Mouse (Mus musculus): ENCODE measurements around the gene Gm12830. TPM values are rescaled to one million over a fixed set of nuclear protein-coding genes. Genes with fewer than 3 reads are reported as not detected.

The Gm12830 gene
- polyA plus RNA-seq (2012; ENCODE audit: insufficient read depth, insufficient read length, missing spikeins): not detected in 2 replicates

GRCm38 (mm10) chr4:114821567-114822192, at the start of gene Gm12830:
Gm12830 (plus strand) TSS chr4:114821722.
- Histone ChIP-seq H3K4me1 (ENCODE audit: control insufficient read depth, insufficient read depth, insufficient read length, low read length) (no peaks in the 10 kb centered on the region), H3K4me3 (ENCODE audit: insufficient read depth, low read depth, low read length) (peak within 1 kb of the TSS; percentile 59), H3K27ac (replicated peaks; ENCODE audit: low read depth, low read length) (no peak within 1 kb of the TSS)

- Histone ChIP-seq H3K27ac (replicated peaks; ENCODE audit: low read depth, low read length) (no peak overlapping the region), H3K4me1 (ENCODE audit: control insufficient read depth, insufficient read depth, insufficient read length, low read length) (no peaks in the 10 kb centered on the region), H3K4me3 (ENCODE audit: insufficient read depth, low read depth, low read length) (no peak overlapping the region)
Observed at GRCm38 (mm10) chr4:114773316-114773715, 48.2 kb upstream of the Gm12830 start.

GRCm38 (mm10) chr4:114777625-114778202, 43.8 kb upstream of the Gm12830 start:
- Histone ChIP-seq H3K4me1 (ENCODE audit: control insufficient read depth, insufficient read depth, insufficient read length, low read length) (no peaks in the 10 kb centered on the region), H3K27ac (replicated peaks; ENCODE audit: low read depth, low read length) (no peak overlapping the region), H3K4me3 (ENCODE audit: insufficient read depth, low read depth, low read length) (no peak overlapping the region)

GRCm38 (mm10) chr4:114778716-114779474, 42.6 kb upstream of the Gm12830 start:
- H3K4me3 ChIP-seq (ENCODE audit: insufficient read depth, low read depth, low read length): no peak overlapping the region
- no peaks in the 10 kb centered on the region for H3K4me1 ChIP-seq (ENCODE audit: control insufficient read depth, insufficient read depth, insufficient read length, low read length)
- H3K27ac ChIP-seq (replicated peaks; ENCODE audit: low read depth, low read length): no peak overlapping the region

GRCm38 (mm10) chr4:114779475-114779757, 42.1 kb upstream of the Gm12830 start:
- no peak overlapping the region for H3K4me3 ChIP-seq (ENCODE audit: insufficient read depth, low read depth, low read length)
- H3K27ac ChIP-seq (replicated peaks; ENCODE audit: low read depth, low read length): no peak overlapping the region
- H3K4me1 ChIP-seq (ENCODE audit: control insufficient read depth, insufficient read depth, insufficient read length, low read length): no peaks in the 10 kb centered on the region

- no peak overlapping the region for H3K27ac ChIP-seq (replicated peaks; ENCODE audit: low read depth, low read length)
- H3K4me1 ChIP-seq (ENCODE audit: control insufficient read depth, insufficient read depth, insufficient read length, low read length): no peaks in the 10 kb centered on the region
- no peak overlapping the region for H3K4me3 ChIP-seq (ENCODE audit: insufficient read depth, low read depth, low read length)
Observed at GRCm38 (mm10) chr4:114779758-114780546, 41.6 kb upstream of the Gm12830 start.

- no peak overlapping the region for H3K4me3 ChIP-seq (ENCODE audit: insufficient read depth, low read depth, low read length)
- H3K4me1 ChIP-seq (ENCODE audit: control insufficient read depth, insufficient read depth, insufficient read length, low read length): no peaks in the 10 kb centered on the region
- no peak overlapping the region for H3K27ac ChIP-seq (replicated peaks; ENCODE audit: low read depth, low read length)
Observed at GRCm38 (mm10) chr4:114782851-114783250, 38.7 kb upstream of the Gm12830 start.

- Histone ChIP-seq H3K27ac (replicated peaks; ENCODE audit: low read depth, low read length) (no peak overlapping the region), H3K4me1 (ENCODE audit: control insufficient read depth, insufficient read depth, insufficient read length, low read length) (no peaks in the 10 kb centered on the region), H3K4me3 (ENCODE audit: insufficient read depth, low read depth, low read length) (no peak overlapping the region)
Observed at GRCm38 (mm10) chr4:114784735-114785134, 36.8 kb upstream of the Gm12830 start.

- Histone ChIP-seq H3K27ac (replicated peaks; ENCODE audit: low read depth, low read length) (no peak overlapping the region), H3K4me1 (ENCODE audit: control insufficient read depth, insufficient read depth, insufficient read length, low read length) (no peaks in the 10 kb centered on the region), H3K4me3 (ENCODE audit: insufficient read depth, low read depth, low read length) (no peak overlapping the region)
Observed at GRCm38 (mm10) chr4:114788856-114789255, 32.7 kb upstream of the Gm12830 start.

GRCm38 (mm10) chr4:114791650-114792049, 29.9 kb upstream of the Gm12830 start:
- no peak overlapping the region for H3K4me3 ChIP-seq (ENCODE audit: insufficient read depth, low read depth, low read length)
- no peaks in the 10 kb centered on the region for H3K4me1 ChIP-seq (ENCODE audit: control insufficient read depth, insufficient read depth, insufficient read length, low read length)
- H3K27ac ChIP-seq (replicated peaks; ENCODE audit: low read depth, low read length): no peak overlapping the region

GRCm38 (mm10) chr4:114793836-114794235, 27.7 kb upstream of the Gm12830 start:
- Histone ChIP-seq H3K27ac (replicated peaks; ENCODE audit: low read depth, low read length) (no peak overlapping the region), H3K4me1 (ENCODE audit: control insufficient read depth, insufficient read depth, insufficient read length, low read length) (no peaks in the 10 kb centered on the region), H3K4me3 (ENCODE audit: insufficient read depth, low read depth, low read length) (no peak overlapping the region)

- Histone ChIP-seq H3K27ac (replicated peaks; ENCODE audit: low read depth, low read length) (no peak overlapping the region), H3K4me3 (ENCODE audit: insufficient read depth, low read depth, low read length) (no peak overlapping the region), H3K4me1 (ENCODE audit: control insufficient read depth, insufficient read depth, insufficient read length, low read length) (no peaks in the 10 kb centered on the region)
Observed at GRCm38 (mm10) chr4:114797254-114797914, 24.1 kb upstream of the Gm12830 start.

- Histone ChIP-seq H3K4me3 (ENCODE audit: insufficient read depth, low read depth, low read length) (no peak overlapping the region), H3K4me1 (ENCODE audit: control insufficient read depth, insufficient read depth, insufficient read length, low read length) (no peaks in the 10 kb centered on the region), H3K27ac (replicated peaks; ENCODE audit: low read depth, low read length) (no peak overlapping the region)
Observed at GRCm38 (mm10) chr4:114798041-114798624, 23.4 kb upstream of the Gm12830 start.

GRCm38 (mm10) chr4:114804096-114804495, 17.4 kb upstream of the Gm12830 start:
- H3K4me1 ChIP-seq (ENCODE audit: control insufficient read depth, insufficient read depth, insufficient read length, low read length): no peaks in the 10 kb centered on the region
- H3K27ac ChIP-seq (replicated peaks; ENCODE audit: low read depth, low read length): no peak overlapping the region
- no peak overlapping the region for H3K4me3 ChIP-seq (ENCODE audit: insufficient read depth, low read depth, low read length)
